ENCODE assay signal across 18 mouse cellular contexts in genomic region chr3:47018565-47018964, GRCm38 (mm10).
"Had no signal": no experiment of that assay in that cellular context is flagged by ENCODE, and none has a peak within 500 bp of the region (broad histone marks: within the 10 kb centered on the region; RNA-seq: fewer than 3 reads in every experiment).

No protein-coding gene starts in this region.

- H3K27me3 ChIP-seq: midbrain, embryonic 13.5 days; neural tube, embryonic 13.5 days; neural tube, embryonic 15.5 days had no signal

- H3K36me3 ChIP-seq: midbrain, embryonic 10.5 days; midbrain, embryonic 13.5 days; neural tube, embryonic 13.5 days; neural tube, embryonic 15.5 days had no signal

- DNase-seq: lung, adult 18-20 months; lung, postnatal 10 days; lung, postnatal 4 days; retina, postnatal 1 day; right cerebral cortex, adult 18-20 months; right cerebral cortex, postnatal 25 days; right cerebral cortex, postnatal 4 days; spleen, adult 18-20 months; thymus, adult 18-20 months; thymus, postnatal 14 days; thymus, postnatal 36 days had no signal

- H3K4me1 ChIP-seq: midbrain, embryonic 10.5 days; midbrain, embryonic 13.5 days; neural tube, embryonic 13.5 days; neural tube, embryonic 15.5 days had no signal

- H3K4me2 ChIP-seq: lung, embryonic 14.5 days; midbrain, embryonic 13.5 days; neural tube, embryonic 13.5 days; neural tube, embryonic 15.5 days had no signal

- H3K9me3 ChIP-seq: neural tube, embryonic 15.5 days had no signal

- H3K27ac ChIP-seq: liver, embryonic 14.5 days; midbrain, embryonic 10.5 days; midbrain, embryonic 13.5 days; neural tube, embryonic 13.5 days; neural tube, embryonic 15.5 days had no signal

- H3K9ac ChIP-seq: liver, embryonic 14.5 days; lung, embryonic 14.5 days; midbrain, embryonic 13.5 days; neural tube, embryonic 13.5 days; neural tube, embryonic 15.5 days had no signal

- H3K4me3 ChIP-seq: midbrain, embryonic 10.5 days; midbrain, embryonic 13.5 days; neural tube, embryonic 13.5 days; neural tube, embryonic 15.5 days had no signal

- ATAC-seq: midbrain, embryonic 13.5 days; midbrain, embryonic 16.5 days had no signal
